Mouse (Mus musculus) ES-E14 (cell line): Measurements from ENCODE around the gene Vim.

Source experiments
- CHD2 ChIP-seq: IDR thresholded peaks from 2 replicates; pipeline ENCODE4 v1.6.1; 2014; ENCODE audit warnings: mild to moderate bottlenecking, low read depth, low read length, inconsistent platforms
- MAFK ChIP-seq: IDR thresholded peaks from 2 replicates; pipeline ENCODE4 v1.6.1; 2014; ENCODE audit warnings: mild to moderate bottlenecking, low read depth, low read length, inconsistent platforms; ENCODE audit not compliant: insufficient read depth
- ZC3H11A ChIP-seq: IDR thresholded peaks from 2 replicates; pipeline ENCODE4 v1.6.1; 2012; ENCODE audit warnings: low read depth, mild to moderate bottlenecking, inconsistent platforms, low read length, borderline replicate concordance

DNA sequence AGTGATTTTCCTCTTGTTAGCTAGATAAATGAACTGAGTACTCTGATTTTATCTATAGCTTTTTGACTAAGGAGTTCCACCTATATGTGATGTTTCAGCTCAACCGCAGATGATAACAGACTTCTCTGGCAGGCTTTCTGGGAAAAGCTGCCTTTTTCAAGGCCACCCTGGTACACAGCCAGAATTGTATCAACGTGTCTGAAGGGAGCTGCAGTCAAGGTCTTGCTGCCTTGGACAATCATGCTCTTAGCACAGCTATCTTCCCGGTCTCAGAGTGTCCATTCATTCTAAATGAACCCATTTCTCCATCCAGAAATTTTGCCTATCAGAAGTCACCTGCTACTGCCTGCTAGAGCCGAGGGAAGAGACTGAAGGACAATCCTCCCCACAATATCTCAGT is 46.2 kb upstream of the Vim start:
- TF ChIP-seq MAFK = no peak
- TF ChIP-seq CHD2 = no peak
- TF ChIP-seq ZC3H11A = no peak
